ENCODE assay signal across 7 mouse cellular contexts in the genomic region with DNA sequence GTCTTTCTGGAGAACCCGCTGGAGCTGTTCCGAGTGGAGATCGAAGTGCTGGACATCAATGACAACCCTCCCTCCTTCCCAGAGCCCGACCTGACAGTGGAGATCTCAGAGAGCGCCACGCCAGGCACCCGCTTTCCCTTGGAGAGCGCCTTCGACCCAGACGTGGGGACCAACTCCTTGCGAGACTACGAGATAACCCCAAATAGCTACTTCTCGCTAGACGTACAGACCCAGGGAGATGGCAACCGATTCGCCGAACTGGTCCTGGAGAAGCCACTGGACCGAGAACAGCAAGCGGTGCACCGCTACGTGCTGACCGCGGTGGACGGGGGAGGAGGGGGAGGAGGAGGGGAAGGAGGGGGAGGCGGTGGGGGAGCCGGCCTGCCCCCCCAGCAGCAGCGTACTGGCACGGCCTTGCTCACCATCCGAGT. TPM values are rescaled to one million over a fixed set of nuclear protein-coding genes. Genes with fewer than 3 reads are reported as not detected.
DNase-seq lines count a peak whose midpoint lies in the region; ATAC-seq and TF ChIP-seq lines count a peak whose summit lies in the region.

No protein-coding gene starts in this region.

- no peaks in the 10 kb centered on the region for H3K36me3 ChIP-seq in embryonic facial prominence, embryonic 14.5 days (ENCODE audit: control insufficient read depth, insufficient read depth, low read length)

- H3K27ac ChIP-seq in layer of hippocampus, adult 2 months: peak overlapping the region; percentile 88
- H3K27ac ChIP-seq in embryonic facial prominence, embryonic 14.5 days (replicated peaks; ENCODE audit: low read depth, low read length): no peak overlapping the region

- ATAC-seq in embryonic facial prominence, embryonic 14.5 days (ENCODE audit: low read depth): no peak

- H3K4me2 ChIP-seq in embryonic facial prominence, embryonic 14.5 days (ENCODE audit: low read depth, low read length): peak overlapping the region; percentile 97

- no peaks in the 10 kb centered on the region for H3K4me1 ChIP-seq in embryonic facial prominence, embryonic 14.5 days (ENCODE audit: control insufficient read depth, insufficient read depth, low read length)

- WGBS in embryonic facial prominence, embryonic 14.5 days: 1% methylated on average over 17 of the region's 29 CpGs

- TF ChIP-seq CTCF in layer of hippocampus, adult 2 months (conservative IDR thresholded peaks at IDR 0.05): no peak
- no peak for TF ChIP-seq CTCF in brain, embryonic 14.5 days (IDR thresholded peaks at IDR 0.05; ENCODE audit: borderline replicate concordance, extremely low read depth, insufficient read depth, insufficient read length)

- TF ChIP-seq POLR2A in brain, embryonic 14.5 days (IDR thresholded peaks at IDR 0.05; ENCODE audit: borderline replicate concordance, extremely low read depth, insufficient read depth, insufficient read length, poor library complexity, severe bottlenecking): no peak

- H3K9me3 ChIP-seq in embryonic facial prominence, embryonic 14.5 days (ENCODE audit: control insufficient read depth, low read length): no peaks in the 10 kb centered on the region

- peaks cover 25% of the 10 kb centered on the region for H3K27me3 ChIP-seq in embryonic facial prominence, embryonic 14.5 days (replicated peaks; ENCODE audit: control insufficient read depth, insufficient read depth, low read length)

- peak overlapping the region; percentile 70 for H3K4me3 ChIP-seq in layer of hippocampus, adult 2 months
- H3K4me3 ChIP-seq in embryonic facial prominence, embryonic 14.5 days (ENCODE audit: low read depth, low read length): peak overlapping the region; percentile 69

- intact Hi-C loops in left cerebral cortex, postnatal 25 days (cut with DNase I): no loop called here

- peak overlapping the region; percentile 47 for H3K9ac ChIP-seq in embryonic facial prominence, embryonic 14.5 days (ENCODE audit: low read depth, low read length)

- peak in 1 of 2 experiments; percentile 23 for DNase-seq in layer of hippocampus, adult 2 months (ENCODE audit: low spot score in 2 of 2)
- no peak for DNase-seq in layer of hippocampus, adult 11-12 months (ENCODE audit: low spot score)
- peak; percentile 62 for DNase-seq in brain, embryonic 14.5 days (ENCODE audit: low read depth)
- peak; percentile 15 for DNase-seq in embryonic facial prominence, embryonic 14.5 days (ENCODE audit: low spot score)
- DNase-seq in left cerebral cortex, postnatal 25 days (ENCODE audit: low spot score in 2 of 2): peak; percentile 41 to 42
- peak; percentile 53 to 65 for DNase-seq in right cerebral cortex, postnatal 10 days (ENCODE audit: low spot score in 2 of 2)
- DNase-seq in urinary bladder, postnatal 36 days (ENCODE audit: low spot score in 2 of 2): no peak

RNA-seq across cellular contexts. Expression of gene Pcdh10, which starts 1.4 kb away (rescaled TPM):
- 10 to 100 TPM; 91.9 to 92.5 TPM for total RNA-seq in layer of hippocampus, adult 2 months (2021)
- 40.7 and 73.4 TPM in 2 replicates for polyA plus RNA-seq in brain, embryonic 14.5 days (2012; rRNA removed)
- polyA plus RNA-seq in embryonic facial prominence, embryonic 14.5 days (2014; fragmentation: Nextera tagmentation; extraction: Ambion mirVana): 6.1 and 6.3 TPM in 2 replicates
- total RNA-seq in left cerebral cortex, postnatal 25 days (2021): 100 to 1,000 TPM; 174 to 201 TPM

Comparison
In these comparisons a context has a peak if more than half of its experiments do, and no peak if none do; other contexts are left out.
1. DNase-seq: peak in brain, embryonic 14.5 days (single experiment), embryonic facial prominence, embryonic 14.5 days (single experiment), left cerebral cortex, postnatal 25 days (2 of 2) and right cerebral cortex, postnatal 10 days (2 of 2); none in layer of hippocampus, adult 11-12 months (single experiment) and urinary bladder, postnatal 36 days (0 of 2).